Mouse (Mus musculus): ENCODE data around the gene Larp4b. TPM values are rescaled to one million over a fixed set of nuclear protein-coding genes. Genes with fewer than 3 reads are reported as not detected.

The Larp4b gene
- polyA plus RNA-seq, 1 experiment from 2014 or later = 42.4 TPM

- H3K27me3 ChIP-seq (replicated peaks; ENCODE audit: control insufficient read depth, insufficient read depth, low read length) = no peaks in the 10 kb centered on the region
- H3K4me3 ChIP-seq (replicated peaks; ENCODE audit: low read length) = no peak overlapping the region
- 90% methylated on average over 10 of the region's 10 CpGs for WGBS
- no peaks in the 10 kb centered on the region for H3K4me1 ChIP-seq (replicated peaks; ENCODE audit: control insufficient read depth, insufficient read depth, low read length)
- ATAC-seq = no peak
- H3K27ac ChIP-seq (ENCODE audit: low read length) = no peak overlapping the region
- H3K4me2 ChIP-seq (ENCODE audit: low read length) = no peak overlapping the region
- peaks cover 16% of the 10 kb centered on the region for H3K36me3 ChIP-seq (ENCODE audit: control insufficient read depth, insufficient read depth)
- H3K9ac ChIP-seq (replicated peaks; ENCODE audit: low read depth, low read length) = no peak overlapping the region
- no peaks in the 10 kb centered on the region for H3K9me3 ChIP-seq (ENCODE audit: control insufficient read depth, low read length)
Measured at GRCm38 (mm10) chr13:9159282-9159681, 65.6 kb downstream of the Larp4b start.

GRCm38 (mm10) chr13:9162888-9163287 lies 69.2 kb downstream of the Larp4b start:
- Histone ChIP-seq H3K9ac (replicated peaks; ENCODE audit: low read depth, low read length) (no peak overlapping the region), H3K4me2 (ENCODE audit: low read length) (no peak overlapping the region), H3K4me1 (replicated peaks; ENCODE audit: control insufficient read depth, insufficient read depth, low read length) (no peaks in the 10 kb centered on the region), H3K36me3 (ENCODE audit: control insufficient read depth, insufficient read depth) (peaks cover 28% of the 10 kb centered on the region), H3K27me3 (replicated peaks; ENCODE audit: control insufficient read depth, insufficient read depth, low read length) (no peaks in the 10 kb centered on the region), H3K4me3 (replicated peaks; ENCODE audit: low read length) (no peak overlapping the region), H3K27ac (ENCODE audit: low read length) (no peak overlapping the region), H3K9me3 (ENCODE audit: control insufficient read depth, low read length) (no peaks in the 10 kb centered on the region)
- 96% methylated on average over 4 of the region's 4 CpGs for whole genome bisulfite sequencing
- no peak for ATAC-seq

GRCm38 (mm10) chr13:9167842-9168241 lies 74.2 kb downstream of the Larp4b start:
- WGBS = 79% methylated on average over 3 of the region's 3 CpGs

GRCm38 (mm10) chr13:9169616-9170015 lies 75.9 kb downstream of the Larp4b start:
- H3K36me3 ChIP-seq (ENCODE audit: control insufficient read depth, insufficient read depth) = peaks cover 38% of the 10 kb centered on the region
- 88% methylated on average over 6 of the region's 6 CpGs for WGBS
- no peak overlapping the region for H3K27ac ChIP-seq (ENCODE audit: low read length)
- ATAC-seq = no peak
- no peaks in the 10 kb centered on the region for H3K9me3 ChIP-seq (ENCODE audit: control insufficient read depth, low read length)
- no peaks in the 10 kb centered on the region for H3K27me3 ChIP-seq (replicated peaks; ENCODE audit: control insufficient read depth, insufficient read depth, low read length)
- no peaks in the 10 kb centered on the region for H3K4me1 ChIP-seq (replicated peaks; ENCODE audit: control insufficient read depth, insufficient read depth, low read length)
- no peak overlapping the region for H3K4me3 ChIP-seq (replicated peaks; ENCODE audit: low read length)
- no peak overlapping the region for H3K9ac ChIP-seq (replicated peaks; ENCODE audit: low read depth, low read length)
- H3K4me2 ChIP-seq (ENCODE audit: low read length) = no peak overlapping the region

More at GRCm38 (mm10) chr13:9167842-9168241, 74.2 kb downstream of the Larp4b start:
- Histone ChIP-seq H3K27me3 (replicated peaks; ENCODE audit: control insufficient read depth, insufficient read depth, low read length) (no peaks in the 10 kb centered on the region), H3K4me2 (ENCODE audit: low read length) (no peak overlapping the region), H3K9me3 (ENCODE audit: control insufficient read depth, low read length) (no peaks in the 10 kb centered on the region), H3K4me3 (replicated peaks; ENCODE audit: low read length) (no peak overlapping the region), H3K36me3 (ENCODE audit: control insufficient read depth, insufficient read depth) (peaks cover 37% of the 10 kb centered on the region), H3K4me1 (replicated peaks; ENCODE audit: control insufficient read depth, insufficient read depth, low read length) (no peaks in the 10 kb centered on the region), H3K27ac (ENCODE audit: low read length) (no peak overlapping the region), H3K9ac (replicated peaks; ENCODE audit: low read depth, low read length) (no peak overlapping the region)
- ATAC-seq = no peak

- 90% methylated on average over 16 of the region's 16 CpGs for WGBS
- peaks cover 29% of the 10 kb centered on the region; the same call in 1 of the 2 replicates for H3K36me3 ChIP-seq (ENCODE audit: control insufficient read depth, insufficient read depth)
- H3K9ac ChIP-seq (replicated peaks; ENCODE audit: low read depth, low read length) = no peak overlapping the region
- H3K4me2 ChIP-seq (ENCODE audit: low read length) = no peak overlapping the region
- ATAC-seq = no peak
- H3K4me1 ChIP-seq (replicated peaks; ENCODE audit: control insufficient read depth, insufficient read depth, low read length) = no peaks in the 10 kb centered on the region
- no peak overlapping the region for H3K4me3 ChIP-seq (replicated peaks; ENCODE audit: low read length)
- no peak overlapping the region for H3K27ac ChIP-seq (ENCODE audit: low read length)
- no peaks in the 10 kb centered on the region for H3K27me3 ChIP-seq (replicated peaks; ENCODE audit: control insufficient read depth, insufficient read depth, low read length)
- H3K9me3 ChIP-seq (ENCODE audit: control insufficient read depth, low read length) = no peaks in the 10 kb centered on the region
Measured at GRCm38 (mm10) chr13:9170726-9171125, 77.0 kb downstream of the Larp4b start.

GRCm38 (mm10) chr13:9173414-9173813 lies 79.7 kb downstream of the Larp4b start:
- no peak overlapping the region for H3K9ac ChIP-seq (replicated peaks; ENCODE audit: low read depth, low read length)
- H3K4me3 ChIP-seq (replicated peaks; ENCODE audit: low read length) = no peak overlapping the region
- no peaks in the 10 kb centered on the region for H3K4me1 ChIP-seq (replicated peaks; ENCODE audit: control insufficient read depth, insufficient read depth, low read length)
- WGBS = 87% methylated on average over 3 of the region's 3 CpGs
- no peak overlapping the region for H3K27ac ChIP-seq (ENCODE audit: low read length)
- H3K4me2 ChIP-seq (ENCODE audit: low read length) = no peak overlapping the region
- ATAC-seq = no peak
- H3K36me3 ChIP-seq (ENCODE audit: control insufficient read depth, insufficient read depth) = peaks cover 16% of the 10 kb centered on the region; the same call in 1 of the 2 replicates
- no peaks in the 10 kb centered on the region for H3K9me3 ChIP-seq (ENCODE audit: control insufficient read depth, low read length)
- H3K27me3 ChIP-seq (replicated peaks; ENCODE audit: control insufficient read depth, insufficient read depth, low read length) = no peaks in the 10 kb centered on the region

GRCm38 (mm10) chr13:9175171-9175570 lies 81.5 kb downstream of the Larp4b start:
- Histone ChIP-seq H3K9me3 (ENCODE audit: control insufficient read depth, low read length) (no peaks in the 10 kb centered on the region), H3K4me3 (replicated peaks; ENCODE audit: low read length) (no peak overlapping the region), H3K27me3 (replicated peaks; ENCODE audit: control insufficient read depth, insufficient read depth, low read length) (no peaks in the 10 kb centered on the region), H3K27ac (ENCODE audit: low read length) (no peak overlapping the region), H3K36me3 (ENCODE audit: control insufficient read depth, insufficient read depth) (peaks cover 5% of the 10 kb centered on the region; the same call in 1 of the 2 replicates), H3K4me2 (ENCODE audit: low read length) (no peak overlapping the region), H3K9ac (replicated peaks; ENCODE audit: low read depth, low read length) (no peak overlapping the region), H3K4me1 (replicated peaks; ENCODE audit: control insufficient read depth, insufficient read depth, low read length) (no peaks in the 10 kb centered on the region)
- 96% methylated on average over 5 of the region's 5 CpGs for WGBS
- ATAC-seq = no peak

GRCm38 (mm10) chr13:9178270-9178669 lies 84.6 kb downstream of the Larp4b start:
- peaks cover 1% of the 10 kb centered on the region; the same call in 1 of the 2 replicates for H3K36me3 ChIP-seq (ENCODE audit: control insufficient read depth, insufficient read depth)
- H3K4me1 ChIP-seq (replicated peaks; ENCODE audit: control insufficient read depth, insufficient read depth, low read length) = no peaks in the 10 kb centered on the region
- no peak for ATAC-seq
- H3K27me3 ChIP-seq (replicated peaks; ENCODE audit: control insufficient read depth, insufficient read depth, low read length) = no peaks in the 10 kb centered on the region
- H3K4me2 ChIP-seq (ENCODE audit: low read length) = no peak overlapping the region
- no peak overlapping the region for H3K27ac ChIP-seq (ENCODE audit: low read length)
- 91% methylated on average over 4 of the region's 4 CpGs for WGBS
- H3K4me3 ChIP-seq (replicated peaks; ENCODE audit: low read length) = no peak overlapping the region
- no peaks in the 10 kb centered on the region for H3K9me3 ChIP-seq (ENCODE audit: control insufficient read depth, low read length)
- no peak overlapping the region for H3K9ac ChIP-seq (replicated peaks; ENCODE audit: low read depth, low read length)

- WGBS = 69% methylated on average over 3 of the region's 3 CpGs
- Histone ChIP-seq H3K27ac (ENCODE audit: low read length) (no peak overlapping the region), H3K27me3 (replicated peaks; ENCODE audit: control insufficient read depth, insufficient read depth, low read length) (no peaks in the 10 kb centered on the region), H3K9ac (replicated peaks; ENCODE audit: low read depth, low read length) (no peak overlapping the region), H3K4me3 (replicated peaks; ENCODE audit: low read length) (no peak overlapping the region), H3K4me1 (replicated peaks; ENCODE audit: control insufficient read depth, insufficient read depth, low read length) (no peaks in the 10 kb centered on the region), H3K4me2 (ENCODE audit: low read length) (no peak overlapping the region), H3K36me3 (ENCODE audit: control insufficient read depth, insufficient read depth) (no peaks in the 10 kb centered on the region), H3K9me3 (ENCODE audit: control insufficient read depth, low read length) (no peaks in the 10 kb centered on the region)
- ATAC-seq = no peak
Measured at GRCm38 (mm10) chr13:9178718-9179117, 85.0 kb downstream of the Larp4b start.

- H3K4me3 ChIP-seq (replicated peaks; ENCODE audit: low read length) = no peak overlapping the region
- H3K9me3 ChIP-seq (ENCODE audit: control insufficient read depth, low read length) = no peaks in the 10 kb centered on the region
- no peak overlapping the region for H3K4me2 ChIP-seq (ENCODE audit: low read length)
- WGBS = 65% methylated on average over 11 of the region's 11 CpGs
- H3K36me3 ChIP-seq (ENCODE audit: control insufficient read depth, insufficient read depth) = no peaks in the 10 kb centered on the region
- H3K27me3 ChIP-seq (replicated peaks; ENCODE audit: control insufficient read depth, insufficient read depth, low read length) = no peaks in the 10 kb centered on the region
- no peak overlapping the region for H3K27ac ChIP-seq (ENCODE audit: low read length)
- no peaks in the 10 kb centered on the region for H3K4me1 ChIP-seq (replicated peaks; ENCODE audit: control insufficient read depth, insufficient read depth, low read length)
- no peak overlapping the region for H3K9ac ChIP-seq (replicated peaks; ENCODE audit: low read depth, low read length)
- ATAC-seq = no peak
Measured at GRCm38 (mm10) chr13:9180221-9180620, 86.5 kb downstream of the Larp4b start.
